Mouse (Mus musculus) heart, embryonic 15.5 days (tissue): ENCODE results near the gene Babam2. TPM values are rescaled to one million over a fixed set of nuclear protein-coding genes. Genes with fewer than 3 reads are reported as not detected.

Experiments used
- ATAC-seq: fragments of 200-750 bp; cut with Nextera tagmentation; replicated peaks from 2 replicates; pipeline ENCODE4 v1.8.0; 2017; ENCODE audit warnings: low read depth, moderate TSS enrichment; ENCODE audit not compliant: insufficient number of reproducible peaks, insufficient read depth, low FRiP score
- H3K27ac ChIP-seq: fragments of 300-500 bp; sonication (generic); 2 replicates; pipeline ENCODE4 v1.5.1; 2015; ENCODE audit warnings: mild to moderate bottlenecking, inconsistent platforms
- H3K27me3 ChIP-seq: fragments of 300-500 bp; sonication (generic); 2 replicates; pipeline ENCODE4 v1.6.1; 2015; ENCODE audit warnings: inconsistent platforms
- H3K36me3 ChIP-seq: fragments of 300-500 bp; sonication (generic); 2 replicates; pipeline ENCODE4 v1.6.1; 2015; ENCODE audit warnings: mild to moderate bottlenecking, inconsistent platforms
- H3K4me1 ChIP-seq: fragments of 300-500 bp; sonication (generic); replicated peaks from 2 replicates; pipeline ENCODE4 v1.6.1; 2015; ENCODE audit warnings: inconsistent platforms
- H3K4me2 ChIP-seq: fragments of 300-500 bp; sonication (generic); 2 replicates; pipeline ENCODE4 v1.6.1; 2015; ENCODE audit warnings: inconsistent platforms, mild to moderate bottlenecking, moderate library complexity
- H3K4me3 ChIP-seq: fragments of 300-500 bp; sonication (generic); 2 replicates; pipeline ENCODE4 v1.5.1; 2015; ENCODE audit warnings: mild to moderate bottlenecking, inconsistent platforms
- H3K9ac ChIP-seq: fragments of 300-500 bp; sonication (generic); 2 replicates; pipeline ENCODE4 v1.6.1; 2015; ENCODE audit warnings: mild to moderate bottlenecking, inconsistent platforms
- H3K9me3 ChIP-seq: fragments of 300-500 bp; sonication (generic); replicated peaks from 2 replicates; pipeline ENCODE4 v1.6.1; 2016; ENCODE audit warnings: inconsistent platforms
- WGBS: fragments of 180-500 bp; shearing (Covaris S2); methylation state at CpG from one replicate; pipeline ENCODE4 v1.1.7; 2015; ENCODE audit warnings: mixed read lengths; 5-methylcytosine and 5-hydroxymethylcytosine counted together
- polyA plus RNA-seq: library from polyadenylated mRNA; unstranded; fragments of >200 nt; fragmentation: Nextera tagmentation; extraction: Ambion mirVana; gene quantifications from 2 replicates; pipeline ENCODE4 v1.2.1, GENCODE M21; 2015

The Babam2 gene
- polyA plus RNA-seq, 1 experiment from 2014 or later, result 48.7 TPM

- no peak overlapping the region for H3K9ac ChIP-seq
- H3K27me3 ChIP-seq, result no peaks in the 10 kb centered on the region
- no peak for ATAC-seq
- H3K36me3 ChIP-seq, result no peaks in the 10 kb centered on the region
- H3K27ac ChIP-seq, result no peak overlapping the region
- 65% methylated on average over 4 of the region's 4 CpGs for WGBS
- H3K4me2 ChIP-seq, result no peak overlapping the region
- H3K9me3 ChIP-seq, result no peaks in the 10 kb centered on the region
- no peak overlapping the region for H3K4me3 ChIP-seq
- H3K4me1 ChIP-seq, result peaks cover 10% of the 10 kb centered on the region
Measured at GRCm38 (mm10) chr5:31715486-31716150, 18.1 kb downstream of the Babam2 start.

- no peaks in the 10 kb centered on the region for H3K36me3 ChIP-seq
- no peak overlapping the region for H3K4me3 ChIP-seq
- no peaks in the 10 kb centered on the region for H3K9me3 ChIP-seq
- 72% methylated on average over 6 of the region's 6 CpGs for WGBS
- no peaks in the 10 kb centered on the region for H3K4me1 ChIP-seq
- no peak overlapping the region for H3K27ac ChIP-seq
- ATAC-seq, result no peak
- H3K9ac ChIP-seq, result no peak overlapping the region
- H3K4me2 ChIP-seq, result no peak overlapping the region
- no peaks in the 10 kb centered on the region for H3K27me3 ChIP-seq
Measured at GRCm38 (mm10) chr5:31724519-31724918, 27.0 kb downstream of the Babam2 start.

DNA sequence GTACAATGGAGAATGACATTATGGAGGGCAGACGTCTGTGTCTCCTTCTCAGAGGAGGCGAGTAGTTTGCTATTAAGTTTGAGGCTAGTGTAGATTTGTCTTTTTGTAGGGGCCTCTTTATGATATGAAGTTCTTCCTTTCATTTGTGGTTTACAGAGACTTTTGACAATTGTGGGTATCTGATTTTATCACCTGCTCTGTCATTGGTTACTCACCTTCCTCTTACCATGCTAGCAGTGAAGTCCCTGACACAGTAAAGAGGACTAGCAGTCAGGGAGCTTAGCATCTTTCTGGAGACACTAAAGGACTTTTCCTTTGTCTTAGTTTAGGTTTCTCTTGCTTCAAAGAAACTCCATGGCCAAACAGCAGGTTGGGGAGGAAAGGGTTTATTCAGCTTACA lies 28.4 kb downstream of the Babam2 start:
- no peaks in the 10 kb centered on the region for H3K36me3 ChIP-seq
- no peak overlapping the region for H3K27ac ChIP-seq
- 76% methylated on average over 2 of the region's 2 CpGs for WGBS
- H3K4me2 ChIP-seq, result no peak overlapping the region
- H3K4me1 ChIP-seq, result no peaks in the 10 kb centered on the region
- ATAC-seq, result no peak
- no peaks in the 10 kb centered on the region for H3K27me3 ChIP-seq
- H3K9me3 ChIP-seq, result no peaks in the 10 kb centered on the region
- H3K9ac ChIP-seq, result no peak overlapping the region
- no peak overlapping the region for H3K4me3 ChIP-seq

DNA sequence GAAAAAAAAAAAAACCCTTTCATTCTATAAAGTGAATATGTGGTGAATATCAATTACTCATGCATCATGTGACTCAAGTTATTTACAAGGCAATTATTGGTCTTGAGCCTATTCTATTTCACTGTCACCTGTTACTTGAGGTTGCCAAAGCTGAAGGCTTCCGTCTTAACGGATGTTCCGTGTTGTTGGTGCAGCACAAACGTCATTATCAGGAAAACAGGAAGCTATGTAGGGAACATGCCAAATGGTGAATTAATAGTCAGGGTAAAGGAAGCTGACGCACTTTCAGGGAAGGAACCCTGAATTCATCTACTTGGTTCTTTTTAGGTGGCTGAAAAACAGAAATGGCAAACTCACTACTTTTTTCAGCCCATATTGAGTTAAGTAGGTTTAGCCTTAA lies 30.0 kb downstream of the Babam2 start:
- 59% methylated on average over 5 of the region's 5 CpGs for WGBS
- Histone ChIP-seq H3K4me3 (no peak overlapping the region), H3K9me3 (no peaks in the 10 kb centered on the region), H3K4me2 (no peak overlapping the region), H3K27ac (no peak overlapping the region), H3K27me3 (no peaks in the 10 kb centered on the region), H3K9ac (no peak overlapping the region), H3K4me1 (no peaks in the 10 kb centered on the region), H3K36me3 (no peaks in the 10 kb centered on the region)
- no peak for ATAC-seq

DNA sequence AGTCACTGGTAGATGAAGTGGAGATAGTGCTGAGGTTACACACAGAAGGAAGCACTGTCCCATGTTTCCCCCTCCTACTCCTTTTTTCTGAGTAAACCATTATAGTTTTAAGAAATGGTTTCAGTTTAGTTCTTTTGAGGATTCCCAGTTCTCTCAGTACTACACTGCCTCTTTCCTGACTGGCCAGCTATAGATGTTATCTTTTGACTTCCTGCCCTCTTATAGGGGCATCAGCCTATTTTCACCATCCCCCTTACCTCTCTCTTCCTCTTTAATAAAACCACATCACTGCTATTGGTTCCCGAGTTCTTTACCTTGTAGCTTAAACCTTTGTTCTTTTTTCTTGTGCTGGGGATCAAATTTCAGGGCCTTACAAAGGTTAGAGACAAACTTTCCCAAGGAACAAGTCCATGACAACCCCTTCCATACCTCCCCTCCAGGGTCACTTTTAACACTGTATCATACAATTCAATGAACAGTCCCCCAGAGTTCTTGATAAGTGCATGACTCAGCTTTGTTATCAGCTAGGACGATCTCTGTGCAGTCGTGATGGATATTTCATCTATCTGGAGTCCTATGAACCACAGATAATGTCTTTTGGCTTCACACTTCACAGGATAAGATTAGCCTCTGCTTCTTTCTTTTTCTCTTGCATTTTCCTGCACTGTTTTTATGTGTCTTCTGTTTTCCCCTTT lies 35.3 kb downstream of the Babam2 start:
- ATAC-seq, result no peak
- 26% methylated on average over 3 of the region's 3 CpGs for WGBS

DNA sequence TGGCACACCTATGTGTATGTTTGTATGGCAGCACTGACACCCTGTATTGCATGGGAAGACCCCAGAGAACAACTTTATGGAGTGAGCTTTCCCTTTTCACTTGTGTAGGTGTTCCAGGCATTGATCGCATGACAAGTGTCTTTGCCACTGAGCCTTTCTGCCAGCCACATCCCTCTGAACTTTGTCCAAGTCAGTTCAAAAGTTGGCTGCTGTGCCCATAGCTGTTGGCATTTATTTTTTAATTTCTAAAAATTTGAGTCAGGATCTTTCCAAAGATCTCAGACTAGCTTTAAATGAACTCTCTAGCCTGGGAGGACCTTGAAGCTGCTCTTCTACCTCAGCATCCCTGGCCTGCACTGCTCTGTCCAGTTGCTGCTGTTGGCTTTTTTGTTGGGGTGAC lies 44.4 kb downstream of the Babam2 start:
- no peaks in the 10 kb centered on the region for H3K27me3 ChIP-seq
- 91% methylated on average over 1 of the region's 1 CpGs for WGBS
- H3K9me3 ChIP-seq, result no peaks in the 10 kb centered on the region
- no peaks in the 10 kb centered on the region for H3K36me3 ChIP-seq
- no peak for ATAC-seq
- no peak overlapping the region for H3K4me3 ChIP-seq
- H3K27ac ChIP-seq, result no peak overlapping the region
- H3K4me2 ChIP-seq, result no peak overlapping the region
- H3K4me1 ChIP-seq, result 0 out of 2 replicates have a peak, but pooled peaks cover 3% of the 10 kb centered on the region
- no peak overlapping the region for H3K9ac ChIP-seq

More for the DNA sequence above, 35.3 kb downstream of the Babam2 start:
- no peak overlapping the region for H3K9ac ChIP-seq
- no peak overlapping the region for H3K27ac ChIP-seq
- H3K9me3 ChIP-seq, result no peaks in the 10 kb centered on the region
- no peak overlapping the region for H3K4me3 ChIP-seq
- H3K4me2 ChIP-seq, result no peak overlapping the region
- no peaks in the 10 kb centered on the region for H3K4me1 ChIP-seq
- H3K27me3 ChIP-seq, result no peaks in the 10 kb centered on the region
- no peaks in the 10 kb centered on the region; the same call in 1 of the 2 replicates for H3K36me3 ChIP-seq

GRCm38 (mm10) chr5:31742521-31743031 lies 45.1 kb downstream of the Babam2 start:
- Histone ChIP-seq H3K9ac (no peak overlapping the region), H3K27ac (no peak overlapping the region), H3K36me3 (no peaks in the 10 kb centered on the region)

GRCm38 (mm10) chr5:31749401-31749800 lies 51.9 kb downstream of the Babam2 start:
- peaks cover 5% of the 10 kb centered on the region for H3K4me1 ChIP-seq
- ATAC-seq, result no peak
- no peak overlapping the region for H3K27ac ChIP-seq
- no peaks in the 10 kb centered on the region for H3K36me3 ChIP-seq
- no peak overlapping the region for H3K4me2 ChIP-seq
- no peaks in the 10 kb centered on the region for H3K27me3 ChIP-seq
- H3K9me3 ChIP-seq, result no peaks in the 10 kb centered on the region
- H3K4me3 ChIP-seq, result no peak overlapping the region
- no peak overlapping the region for H3K9ac ChIP-seq

More at GRCm38 (mm10) chr5:31742521-31743031, 45.1 kb downstream of the Babam2 start:
- Histone ChIP-seq H3K4me2 (no peak overlapping the region), H3K27me3 (no peaks in the 10 kb centered on the region), H3K9me3 (no peaks in the 10 kb centered on the region), H3K4me3 (no peak overlapping the region), H3K4me1 (0 out of 2 replicates have a peak, but pooled peaks cover 3% of the 10 kb centered on the region)
- 42% methylated on average over 4 of the region's 4 CpGs for WGBS
- ATAC-seq, result no peak

DNA sequence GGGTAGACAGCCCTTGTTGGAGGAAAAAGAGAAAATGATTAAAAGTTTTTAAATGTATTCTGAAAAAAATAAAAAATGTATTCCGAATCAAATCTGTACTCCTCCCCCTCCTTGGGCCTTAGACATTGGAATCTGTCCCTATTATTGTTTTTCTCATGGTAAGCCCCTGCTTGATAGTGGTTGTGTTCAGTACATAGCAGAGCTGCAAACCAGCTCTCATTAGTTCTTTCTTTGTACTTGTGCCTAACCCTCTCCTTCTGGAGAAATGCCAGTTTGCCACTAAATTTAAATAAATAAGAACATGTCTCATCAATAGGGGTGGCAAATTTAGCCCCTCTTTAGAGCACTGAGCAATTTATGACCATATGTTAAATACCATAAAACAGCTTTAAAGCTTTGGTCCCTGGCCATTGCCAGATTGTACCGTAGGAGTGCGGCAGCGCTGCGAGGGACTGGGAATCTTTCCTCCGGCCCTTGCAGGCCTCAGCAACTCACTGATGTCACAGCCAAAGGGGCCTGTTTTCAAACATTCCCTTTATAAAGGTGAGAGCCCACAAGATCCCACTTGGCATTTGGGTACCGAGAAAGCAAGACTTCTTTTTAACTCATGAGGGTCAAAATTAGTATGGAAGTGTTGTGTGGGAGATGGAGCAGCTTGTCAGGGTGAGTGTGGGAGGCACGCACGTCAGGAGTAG lies 52.9 kb downstream of the Babam2 start:
- Histone ChIP-seq H3K36me3 (no peaks in the 10 kb centered on the region), H3K27me3 (no peaks in the 10 kb centered on the region), H3K27ac (no peak overlapping the region), H3K4me2 (no peak overlapping the region), H3K4me3 (no peak overlapping the region), H3K9ac (no peak overlapping the region), H3K4me1 (peaks cover 5% of the 10 kb centered on the region), H3K9me3 (no peaks in the 10 kb centered on the region)
- ATAC-seq, result no peak
- WGBS, result 78% methylated on average over 9 of the region's 9 CpGs

DNA sequence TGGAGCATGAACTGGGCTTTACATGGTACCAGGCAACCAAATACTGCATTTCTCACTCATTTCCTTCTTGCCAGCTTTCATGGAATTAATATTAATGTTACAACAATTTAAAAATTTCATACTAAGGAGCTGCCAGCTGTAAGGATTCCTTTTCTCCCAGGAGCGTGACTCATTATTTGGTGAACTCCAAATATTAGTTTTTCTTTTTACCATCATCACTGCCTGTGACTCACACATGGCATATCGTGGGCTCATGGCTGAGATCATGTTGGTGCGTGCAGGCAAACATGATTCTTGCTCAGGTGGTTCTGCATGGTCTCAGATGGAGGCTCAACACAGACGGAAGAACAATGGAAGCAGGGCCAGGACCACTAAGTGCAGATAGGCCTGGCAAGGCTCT lies 53.5 kb downstream of the Babam2 start:
- Histone ChIP-seq H3K4me1 (peaks cover 5% of the 10 kb centered on the region), H3K27ac (no peak overlapping the region), H3K9me3 (no peaks in the 10 kb centered on the region), H3K4me2 (no peak overlapping the region), H3K36me3 (no peaks in the 10 kb centered on the region), H3K27me3 (no peaks in the 10 kb centered on the region), H3K9ac (no peak overlapping the region), H3K4me3 (no peak overlapping the region)
- no peak for ATAC-seq
- WGBS, result 85% methylated on average over 4 of the region's 4 CpGs

GRCm38 (mm10) chr5:31754634-31755033 lies 57.1 kb downstream of the Babam2 start:
- no peak for ATAC-seq
- no peaks in the 10 kb centered on the region for H3K27me3 ChIP-seq
- no peak overlapping the region for H3K9ac ChIP-seq
- H3K4me3 ChIP-seq, result no peak overlapping the region
- H3K4me1 ChIP-seq, result peaks cover 5% of the 10 kb centered on the region
- H3K27ac ChIP-seq, result no peak overlapping the region
- no peak overlapping the region for H3K4me2 ChIP-seq
- no peaks in the 10 kb centered on the region for H3K9me3 ChIP-seq
- 84% methylated on average over 1 of the region's 1 CpGs for WGBS
- H3K36me3 ChIP-seq, result no peaks in the 10 kb centered on the region
